15 mouse cellular contexts compared by ENCODE assay signal in the genomic region with DNA sequence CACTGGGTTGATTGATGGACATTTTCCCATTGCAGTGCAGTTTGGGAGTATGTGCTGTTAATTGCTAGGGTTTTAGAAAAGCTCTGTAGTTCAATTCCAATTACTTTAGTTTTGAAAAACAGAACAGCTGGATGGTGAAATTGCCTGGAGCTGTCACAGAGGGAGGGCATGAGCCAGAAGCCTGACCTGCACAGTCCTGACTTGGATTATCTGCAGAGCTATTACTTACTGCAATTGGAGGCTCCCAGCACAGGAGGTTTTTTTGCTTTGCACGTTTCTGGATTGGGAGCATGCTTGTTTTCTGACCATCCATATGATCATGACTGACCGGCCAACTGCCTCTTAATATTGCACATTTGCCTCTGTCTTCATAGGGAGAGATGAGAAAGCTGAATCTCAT.
DNase-seq lines count a peak whose midpoint lies in the region; ATAC-seq lines count a peak whose summit lies in the region.
"Had no signal": no experiment of that assay in that cellular context is flagged by ENCODE, and none has a peak within 500 bp of the region (broad histone marks: within the 10 kb centered on the region; RNA-seq: fewer than 3 reads in every experiment).

No protein-coding gene starts in this region.

- peak; percentile 65; the same call in 1 of the 2 replicates for ATAC-seq in hindbrain, embryonic 14.5 days (ENCODE audit: low FRiP score)
- ATAC-seq in hindbrain, embryonic 11.5 days (ENCODE audit: low FRiP score): no peak
- no peak for ATAC-seq in midbrain, embryonic 14.5 days (ENCODE audit: low FRiP score, low TSS enrichment)
- ATAC-seq in midbrain, embryonic 15.5 days (replicated peaks): no peak; the same call in 1 of the 2 replicates
- no peak for ATAC-seq in embryonic facial prominence, embryonic 14.5 days (ENCODE audit: low read depth)
- peak; percentile 65 for ATAC-seq in stomach, embryonic 15.5 days (ENCODE audit: insufficient read depth, low FRiP score, low read depth)

- no peak overlapping the region for H3K4me3 ChIP-seq in hindbrain, embryonic 14.5 days (replicated peaks; ENCODE audit: low read length)
- no peak overlapping the region for H3K4me3 ChIP-seq in hindbrain, embryonic 11.5 days (ENCODE audit: low read depth, low read length)
- H3K4me3 ChIP-seq in midbrain, embryonic 14.5 days (replicated peaks; ENCODE audit: low read depth, low read length): no peak overlapping the region
- H3K4me3 ChIP-seq in midbrain, embryonic 15.5 days: no peak overlapping the region
- no peak overlapping the region for H3K4me3 ChIP-seq in embryonic facial prominence, embryonic 14.5 days (ENCODE audit: low read depth, low read length)
- H3K4me3 ChIP-seq in stomach, embryonic 15.5 days (replicated peaks): no peak overlapping the region
- H3K4me3 ChIP-seq: limb, embryonic 15.5 days; liver, embryonic 15.5 days; neural tube, embryonic 12.5 days had no signal

- no peaks in the 10 kb centered on the region for H3K9me3 ChIP-seq in hindbrain, embryonic 14.5 days (ENCODE audit: control insufficient read depth, low read length)
- no peaks in the 10 kb centered on the region for H3K9me3 ChIP-seq in hindbrain, embryonic 11.5 days (ENCODE audit: control insufficient read depth, low read length)
- H3K9me3 ChIP-seq in midbrain, embryonic 14.5 days (ENCODE audit: control insufficient read depth, low read length): no peaks in the 10 kb centered on the region
- H3K9me3 ChIP-seq in midbrain, embryonic 15.5 days: no peaks in the 10 kb centered on the region
- H3K9me3 ChIP-seq in embryonic facial prominence, embryonic 14.5 days (ENCODE audit: control insufficient read depth, low read length): no peaks in the 10 kb centered on the region
- H3K9me3 ChIP-seq in stomach, embryonic 15.5 days: no peaks in the 10 kb centered on the region
- H3K9me3 ChIP-seq: limb, embryonic 15.5 days; liver, embryonic 15.5 days; neural tube, embryonic 12.5 days had no signal

- 66% methylated on average over 2 of the region's 2 CpGs for WGBS in hindbrain, embryonic 14.5 days
- WGBS in hindbrain, embryonic 11.5 days: 69% methylated on average over 2 of the region's 2 CpGs
- 57% methylated on average over 2 of the region's 2 CpGs for WGBS in midbrain, embryonic 14.5 days
- WGBS in midbrain, embryonic 15.5 days: 54% methylated on average over 2 of the region's 2 CpGs
- WGBS in embryonic facial prominence, embryonic 14.5 days: 35% methylated on average over 2 of the region's 2 CpGs
- 38% methylated on average over 2 of the region's 2 CpGs for WGBS in stomach, embryonic 15.5 days

- H3K27me3 ChIP-seq in hindbrain, embryonic 14.5 days (ENCODE audit: control insufficient read depth, insufficient read depth, low read length): no peaks in the 10 kb centered on the region
- no peaks in the 10 kb centered on the region for H3K27me3 ChIP-seq in hindbrain, embryonic 11.5 days (ENCODE audit: control insufficient read depth, insufficient read depth, low read length)
- H3K27me3 ChIP-seq in midbrain, embryonic 14.5 days (ENCODE audit: control insufficient read depth, insufficient read depth, low read length): no peaks in the 10 kb centered on the region
- no peaks in the 10 kb centered on the region for H3K27me3 ChIP-seq in midbrain, embryonic 15.5 days (replicated peaks)
- no peaks in the 10 kb centered on the region for H3K27me3 ChIP-seq in embryonic facial prominence, embryonic 14.5 days (replicated peaks; ENCODE audit: control insufficient read depth, insufficient read depth, low read length)
- H3K27me3 ChIP-seq in stomach, embryonic 15.5 days (replicated peaks): no peaks in the 10 kb centered on the region
- H3K27me3 ChIP-seq: limb, embryonic 15.5 days; liver, embryonic 15.5 days; neural tube, embryonic 12.5 days had no signal

- H3K27ac ChIP-seq in hindbrain, embryonic 14.5 days: no peak overlapping the region
- no peak overlapping the region for H3K27ac ChIP-seq in hindbrain, embryonic 11.5 days (ENCODE audit: low read depth, low read length)
- H3K27ac ChIP-seq in midbrain, embryonic 14.5 days (replicated peaks; ENCODE audit: low read depth, low read length): no peak overlapping the region
- no peak overlapping the region for H3K27ac ChIP-seq in midbrain, embryonic 15.5 days
- H3K27ac ChIP-seq in embryonic facial prominence, embryonic 14.5 days (replicated peaks; ENCODE audit: low read depth, low read length): no peak overlapping the region
- no peak overlapping the region for H3K27ac ChIP-seq in stomach, embryonic 15.5 days
- H3K27ac ChIP-seq: limb, embryonic 15.5 days; liver, embryonic 15.5 days; macrophage; neural tube, embryonic 12.5 days had no signal

- 0 out of 2 replicates have a peak, but pooled peaks cover 8% of the 10 kb centered on the region for H3K4me1 ChIP-seq in hindbrain, embryonic 14.5 days (replicated peaks; ENCODE audit: control insufficient read depth, insufficient read depth, low read length)
- no peaks in the 10 kb centered on the region for H3K4me1 ChIP-seq in hindbrain, embryonic 11.5 days (replicated peaks; ENCODE audit: control insufficient read depth, insufficient read depth, low read length)
- 0 out of 2 replicates have a peak, but pooled peaks cover 3% of the 10 kb centered on the region for H3K4me1 ChIP-seq in midbrain, embryonic 14.5 days (ENCODE audit: control insufficient read depth, insufficient read depth, low read length)
- 0 out of 2 replicates have a peak, but pooled peaks cover 8% of the 10 kb centered on the region for H3K4me1 ChIP-seq in midbrain, embryonic 15.5 days
- H3K4me1 ChIP-seq in embryonic facial prominence, embryonic 14.5 days (ENCODE audit: control insufficient read depth, insufficient read depth, low read length): no peaks in the 10 kb centered on the region
- H3K4me1 ChIP-seq in stomach, embryonic 15.5 days: no peaks in the 10 kb centered on the region
- H3K4me1 ChIP-seq: limb, embryonic 15.5 days; liver, embryonic 15.5 days; neural tube, embryonic 12.5 days had no signal

- no peaks in the 10 kb centered on the region for H3K36me3 ChIP-seq in hindbrain, embryonic 14.5 days (replicated peaks; ENCODE audit: control insufficient read depth, insufficient read depth)
- no peaks in the 10 kb centered on the region for H3K36me3 ChIP-seq in hindbrain, embryonic 11.5 days (ENCODE audit: control insufficient read depth, insufficient read depth, low read length)
- no peaks in the 10 kb centered on the region for H3K36me3 ChIP-seq in midbrain, embryonic 14.5 days (ENCODE audit: control insufficient read depth, insufficient read depth, low read length)
- H3K36me3 ChIP-seq in midbrain, embryonic 15.5 days (replicated peaks): no peaks in the 10 kb centered on the region
- H3K36me3 ChIP-seq in embryonic facial prominence, embryonic 14.5 days (ENCODE audit: control insufficient read depth, insufficient read depth, low read length): no peaks in the 10 kb centered on the region
- no peaks in the 10 kb centered on the region for H3K36me3 ChIP-seq in stomach, embryonic 15.5 days
- H3K36me3 ChIP-seq: limb, embryonic 15.5 days; liver, embryonic 15.5 days; neural tube, embryonic 12.5 days had no signal

- no peak for DNase-seq in hindbrain, embryonic 14.5 days (ENCODE audit: low spot score)
- DNase-seq in hindbrain, embryonic 11.5 days (ENCODE audit: low spot score): no peak
- DNase-seq in midbrain, embryonic 14.5 days: peak; percentile 33
- DNase-seq in embryonic facial prominence, embryonic 14.5 days (ENCODE audit: low spot score): peak; percentile 5
- DNase-seq in kidney, postnatal 10 days: no peak
- DNase-seq: cerebellum, postnatal 10 days; kidney, adult 11 months; layer of hippocampus, postnatal 36 days; right cerebral cortex, postnatal 25 days had no signal

- no peak overlapping the region for H3K4me2 ChIP-seq in hindbrain, embryonic 14.5 days (replicated peaks)
- H3K4me2 ChIP-seq in hindbrain, embryonic 11.5 days (replicated peaks; ENCODE audit: low read depth, low read length): no peak overlapping the region
- no peak overlapping the region for H3K4me2 ChIP-seq in midbrain, embryonic 14.5 days (ENCODE audit: low read length)
- H3K4me2 ChIP-seq in midbrain, embryonic 15.5 days: no peak overlapping the region
- no peak overlapping the region for H3K4me2 ChIP-seq in embryonic facial prominence, embryonic 14.5 days (ENCODE audit: low read depth, low read length)
- no peak overlapping the region for H3K4me2 ChIP-seq in stomach, embryonic 15.5 days
- H3K4me2 ChIP-seq: limb, embryonic 15.5 days; liver, embryonic 15.5 days; neural tube, embryonic 12.5 days had no signal

- H3K9ac ChIP-seq in hindbrain, embryonic 14.5 days: no peak overlapping the region
- no peak overlapping the region for H3K9ac ChIP-seq in hindbrain, embryonic 11.5 days (ENCODE audit: low read depth, low read length)
- H3K9ac ChIP-seq in midbrain, embryonic 14.5 days (replicated peaks; ENCODE audit: low read length): no peak overlapping the region
- H3K9ac ChIP-seq in midbrain, embryonic 15.5 days: no peak overlapping the region
- H3K9ac ChIP-seq in embryonic facial prominence, embryonic 14.5 days (ENCODE audit: low read depth, low read length): no peak overlapping the region
- H3K9ac ChIP-seq in stomach, embryonic 15.5 days: no peak overlapping the region
- H3K9ac ChIP-seq: limb, embryonic 15.5 days; liver, embryonic 15.5 days; neural tube, embryonic 12.5 days had no signal

Comparison
In these comparisons a context has a peak if more than half of its experiments do, and no peak if none do; other contexts are left out.
1. ATAC-seq: peak in hindbrain, embryonic 14.5 days (single experiment) and stomach, embryonic 15.5 days (single experiment); none in hindbrain, embryonic 11.5 days (single experiment), midbrain, embryonic 14.5 days (single experiment), midbrain, embryonic 15.5 days (single experiment) and embryonic facial prominence, embryonic 14.5 days (single experiment).
2. DNase-seq: peak in midbrain, embryonic 14.5 days (single experiment) and embryonic facial prominence, embryonic 14.5 days (single experiment); none in hindbrain, embryonic 14.5 days (single experiment), hindbrain, embryonic 11.5 days (single experiment) and kidney, postnatal 10 days (single experiment).